Mouse (Mus musculus) forebrain, embryonic 11.5 days (tissue): ENCODE measurements around the gene Tnfsf9. TPM values are rescaled to one million over a fixed set of nuclear protein-coding genes. Genes with fewer than 3 reads are reported as not detected.
A peak's percentile ranks its signal among the peaks of the same experiment; 100 is the strongest.

Experiments used
- ATAC-seq: fragments of 200-750 bp; cut with Nextera tagmentation; replicated peaks from 2 replicates; pipeline ENCODE4 v1.8.0; 2017; ENCODE audit warnings: moderate TSS enrichment; ENCODE audit not compliant: low FRiP score
- DNase-seq: peaks from one replicate; pipeline ENCODE4 v3.0.0-alpha.2; 2017; ENCODE audit warnings: low spot score
- H3K27ac ChIP-seq: fragments of 300-500 bp; sonication (generic); 2 replicates; pipeline ENCODE4 v1.5.1; 2014; ENCODE audit warnings: low read depth, low read length
- H3K27me3 ChIP-seq: fragments of 300-500 bp; sonication (generic); 2 replicates; pipeline ENCODE4 v1.6.1; 2014; ENCODE audit warnings: mild to moderate bottlenecking, low read length, mixed read lengths; ENCODE audit not compliant: control insufficient read depth, insufficient read depth
- H3K36me3 ChIP-seq: fragments of 300-500 bp; sonication (generic); 2 replicates; pipeline ENCODE4 v1.6.1; 2014; ENCODE audit warnings: mild to moderate bottlenecking, low read length, moderate library complexity, mixed read lengths; ENCODE audit not compliant: control insufficient read depth, insufficient read depth
- H3K4me1 ChIP-seq: fragments of 300-500 bp; sonication (generic); replicated peaks from 2 replicates; pipeline ENCODE4 v1.6.1; 2014; ENCODE audit warnings: low read length, mixed read lengths; ENCODE audit not compliant: control insufficient read depth, insufficient read depth
- H3K4me2 ChIP-seq: fragments of 300-500 bp; sonication (generic); 2 replicates; pipeline ENCODE4 v1.6.1; 2014; ENCODE audit warnings: low read depth, mild to moderate bottlenecking, low read length, moderate library complexity, mixed read lengths; ENCODE audit not compliant: severe bottlenecking
- H3K4me3 ChIP-seq: fragments of 300-500 bp; sonication (generic); 2 replicates; pipeline ENCODE4 v1.5.1; 2014; ENCODE audit warnings: low read depth, low read length
- H3K9ac ChIP-seq: fragments of 300-500 bp; sonication (generic); 2 replicates; pipeline ENCODE4 v1.6.1; 2014; ENCODE audit warnings: low read length
- H3K9me3 ChIP-seq: fragments of 300-500 bp; sonication (generic); 2 replicates; pipeline ENCODE4 v1.6.1; 2016; ENCODE audit warnings: low read length, mixed read lengths; ENCODE audit not compliant: control insufficient read depth
- WGBS: fragments of 180-500 bp; shearing (Covaris S2); extraction: QIAGEN DNeasy Blood & Tissue Kit; methylation state at CpG from one replicate; pipeline ENCODE4 v1.1.7; 2014; 5-methylcytosine and 5-hydroxymethylcytosine counted together
- polyA plus RNA-seq: library from polyadenylated mRNA; unstranded; fragments of >200 nt; fragmentation: Nextera tagmentation; extraction: Ambion mirVana; gene quantifications from 2 replicates; pipeline ENCODE4 v1.2.1, GENCODE M21; 2014

Gene Tnfsf9
- polyA plus RNA-seq, 1 experiment from 2014 or later, result 10.9 TPM

- no peak overlapping the region for H3K9ac ChIP-seq
- no peak for DNase-seq
- 88% methylated on average over 11 of the region's 11 CpGs for WGBS
Observed at GRCm38 (mm10) chr17:57085970-57086757, 19.0 kb upstream of the Tnfsf9 start.

GRCm38 (mm10) chr17:57087049-57087832 is 17.9 kb upstream of the Tnfsf9 start, which contains the start of gene Tubb4a:
TSS of gene Tubb4a (minus strand) at chr17:57087782.
- DNase-seq, result peak; percentile 79
- H3K4me1 ChIP-seq, result peaks cover 6% of the 10 kb centered on the region; the same call in 1 of the 2 replicates
- H3K36me3 ChIP-seq, result no peaks in the 10 kb centered on the region
- H3K9me3 ChIP-seq, result no peaks in the 10 kb centered on the region
- peak; percentile 90 for ATAC-seq
- peak within 1 kb of the TSS; percentile 68 for H3K4me2 ChIP-seq
- under 1% methylated on average over 31 of the region's 31 CpGs for WGBS
- H3K4me3 ChIP-seq, result peak within 1 kb of the TSS; percentile 45
- no peak within 1 kb of the TSS; the same call in 1 of the 2 replicates for H3K27ac ChIP-seq
- H3K27me3 ChIP-seq, result no peaks in the 10 kb centered on the region
- H3K9ac ChIP-seq, result peak within 1 kb of the TSS; percentile 66

More at GRCm38 (mm10) chr17:57085970-57086757, 19.0 kb upstream of the Tnfsf9 start:
- Histone ChIP-seq H3K36me3 (no peaks in the 10 kb centered on the region), H3K27ac (no peak overlapping the region), H3K4me1 (peaks cover 6% of the 10 kb centered on the region; the same call in 1 of the 2 replicates), H3K9me3 (no peaks in the 10 kb centered on the region), H3K4me3 (peak overlapping the region; percentile 45), H3K27me3 (no peaks in the 10 kb centered on the region), H3K4me2 (peak overlapping the region; percentile 68; the same call in 1 of the 2 replicates)
- no peak for ATAC-seq

- Histone ChIP-seq H3K9me3 (no peaks in the 10 kb centered on the region), H3K4me2 (no peak overlapping the region), H3K4me1 (no peaks in the 10 kb centered on the region), H3K27ac (no peak overlapping the region), H3K36me3 (no peaks in the 10 kb centered on the region), H3K4me3 (no peak overlapping the region), H3K9ac (no peak overlapping the region), H3K27me3 (no peaks in the 10 kb centered on the region)
- no peak for ATAC-seq
- WGBS, result 93% methylated on average over 3 of the region's 3 CpGs
- no peak for DNase-seq
Observed at GRCm38 (mm10) chr17:57094222-57094621, 10.9 kb upstream of the Tnfsf9 start.

- H3K4me3 ChIP-seq, result 0 out of 2 replicates have a peak overlapping the region, but pooled peaks have one; percentile 3
- WGBS, result under 1% methylated on average over 18 of the region's 19 CpGs
Observed at GRCm38 (mm10) chr17:57095855-57096622, 9.1 kb upstream of the Tnfsf9 start.

GRCm38 (mm10) chr17:57096623-57096920 is 8.6 kb upstream of the Tnfsf9 start:
- H3K4me2 ChIP-seq, result peak overlapping the region; percentile 39
- no peaks in the 10 kb centered on the region for H3K9me3 ChIP-seq
- ATAC-seq, result peak; percentile 78
- no peak overlapping the region for H3K27ac ChIP-seq
- H3K27me3 ChIP-seq, result no peaks in the 10 kb centered on the region
- no peak overlapping the region for H3K9ac ChIP-seq
- WGBS, result 1% methylated on average over 11 of the region's 11 CpGs
- no peaks in the 10 kb centered on the region for H3K36me3 ChIP-seq
- peak; percentile 93 for DNase-seq
- no peak overlapping the region for H3K4me3 ChIP-seq
- H3K4me1 ChIP-seq, result no peaks in the 10 kb centered on the region

More at GRCm38 (mm10) chr17:57095855-57096622, 9.1 kb upstream of the Tnfsf9 start:
- Histone ChIP-seq H3K27ac (no peak overlapping the region), H3K9ac (no peak overlapping the region), H3K36me3 (no peaks in the 10 kb centered on the region), H3K27me3 (no peaks in the 10 kb centered on the region), H3K4me2 (peak overlapping the region; percentile 39), H3K4me1 (no peaks in the 10 kb centered on the region), H3K9me3 (no peaks in the 10 kb centered on the region)
- ATAC-seq, result peak; percentile 87
- DNase-seq, result peak; percentile 67

GRCm38 (mm10) chr17:57098321-57098720 is 6.8 kb upstream of the Tnfsf9 start:
- Histone ChIP-seq H3K4me1 (no peaks in the 10 kb centered on the region), H3K4me2 (no peak overlapping the region), H3K4me3 (no peak overlapping the region), H3K9ac (no peak overlapping the region), H3K9me3 (no peaks in the 10 kb centered on the region), H3K36me3 (no peaks in the 10 kb centered on the region), H3K27ac (no peak overlapping the region), H3K27me3 (no peaks in the 10 kb centered on the region)
- ATAC-seq (no peak), DNase-seq (no peak)
- 88% methylated on average over 5 of the region's 5 CpGs for WGBS

GRCm38 (mm10) chr17:57099629-57100325 is 5.3 kb upstream of the Tnfsf9 start:
- DNase-seq (no peak), ATAC-seq (no peak)
- H3K9ac ChIP-seq, result no peak overlapping the region
- no peaks in the 10 kb centered on the region; the same call in 1 of the 2 replicates for H3K4me1 ChIP-seq
- no peak overlapping the region for H3K4me2 ChIP-seq
- WGBS, result 10% methylated on average over 10 of the region's 10 CpGs
- H3K4me3 ChIP-seq, result no peak overlapping the region
- no peaks in the 10 kb centered on the region for H3K27me3 ChIP-seq
- H3K27ac ChIP-seq, result no peak overlapping the region
- H3K9me3 ChIP-seq, result no peaks in the 10 kb centered on the region
- no peaks in the 10 kb centered on the region for H3K36me3 ChIP-seq

GRCm38 (mm10) chr17:57102276-57102675 is 2.8 kb upstream of the Tnfsf9 start:
- Histone ChIP-seq H3K4me3 (no peak overlapping the region), H3K9ac (no peak overlapping the region), H3K4me2 (no peak overlapping the region), H3K27ac (no peak overlapping the region), H3K4me1 (peaks cover 6% of the 10 kb centered on the region), H3K36me3 (no peaks in the 10 kb centered on the region), H3K9me3 (no peaks in the 10 kb centered on the region), H3K27me3 (no peaks in the 10 kb centered on the region)
- DNase-seq (no peak), ATAC-seq (no peak)
- WGBS, result 74% methylated on average over 2 of the region's 2 CpGs
